Mouse (Mus musculus) left cerebral cortex, adult 11 months (tissue): ENCODE results near the gene Mprip.
A peak's percentile ranks its signal among the peaks of the same experiment; 100 is the strongest.
"Not testable (repeated sequence)": the region's sequence is repeated elsewhere in the genome, so short reads cannot be mapped to it uniquely, and the experiment has no call there.

Experiments
- DNase-seq: peaks from one replicate; pipeline ENCODE4 v3.0.0; 2022; ENCODE audit warnings: low spot score

Mprip gene

DNA sequence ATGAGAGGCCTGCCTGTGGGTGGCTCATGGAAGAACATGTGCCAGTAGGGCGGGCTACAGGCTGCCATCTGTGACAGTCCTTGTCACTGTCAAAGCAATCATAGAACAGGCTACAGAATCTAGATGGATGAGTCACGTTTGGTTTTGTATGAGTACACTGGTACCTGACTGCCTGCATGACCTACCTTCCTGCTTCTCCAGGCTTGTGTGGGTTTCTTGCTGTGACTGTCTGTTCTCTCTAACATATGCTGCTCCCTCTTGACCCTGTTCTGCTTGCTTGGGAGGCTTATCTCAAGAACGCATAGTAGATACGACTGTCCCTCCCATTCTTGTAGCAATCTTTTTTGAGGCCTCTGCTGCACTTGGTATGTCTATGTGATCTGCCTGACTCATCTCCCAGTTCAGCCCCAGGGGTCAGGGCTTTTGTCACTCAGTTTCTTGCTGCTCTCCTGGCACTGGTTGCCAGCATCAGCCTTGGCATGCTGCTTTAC is 56.7 kb downstream of the Mprip start:
- peak; percentile 45 for DNase-seq

DNA sequence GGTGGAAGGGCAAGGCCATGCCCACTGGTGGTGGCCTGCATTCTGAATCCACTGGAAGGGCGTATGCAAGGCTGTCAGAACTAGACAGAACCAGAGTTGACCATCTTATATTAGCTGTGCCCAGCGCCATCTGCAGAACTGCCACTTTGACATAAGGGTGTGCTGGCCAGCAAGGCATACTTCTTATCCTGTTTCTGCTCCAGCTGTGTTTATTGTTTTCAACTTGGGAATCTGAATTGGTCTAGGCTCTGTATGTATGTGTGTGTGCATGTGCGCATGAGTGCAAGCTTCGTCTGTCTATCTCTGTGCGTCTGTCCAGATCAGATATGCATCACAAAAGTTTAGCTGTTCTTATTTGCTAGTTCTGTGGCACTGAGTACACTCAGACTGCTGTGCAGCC is 58.1 kb downstream of the Mprip start:
- DNase-seq, result no peak

DNA sequence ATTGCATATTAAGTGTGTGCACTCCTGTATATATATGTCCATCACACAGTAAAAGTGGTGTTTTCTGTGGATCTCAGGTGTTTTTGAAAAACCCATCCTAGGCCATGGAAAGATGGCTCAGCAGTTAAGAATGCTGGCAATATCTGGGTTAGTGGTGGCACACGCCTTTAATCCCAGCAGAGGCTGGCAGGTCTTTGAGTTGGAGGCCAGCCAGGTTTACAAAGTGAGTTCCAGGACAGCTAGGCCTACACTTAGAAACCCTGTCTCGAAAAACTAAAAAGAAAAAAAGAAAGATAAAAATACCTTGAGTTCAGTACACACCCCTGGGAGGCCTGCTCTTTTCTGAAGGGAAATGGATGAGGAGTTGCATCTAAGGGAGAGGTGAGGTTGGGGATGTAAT is 60.3 kb downstream of the Mprip start:
- no peak for DNase-seq

DNA sequence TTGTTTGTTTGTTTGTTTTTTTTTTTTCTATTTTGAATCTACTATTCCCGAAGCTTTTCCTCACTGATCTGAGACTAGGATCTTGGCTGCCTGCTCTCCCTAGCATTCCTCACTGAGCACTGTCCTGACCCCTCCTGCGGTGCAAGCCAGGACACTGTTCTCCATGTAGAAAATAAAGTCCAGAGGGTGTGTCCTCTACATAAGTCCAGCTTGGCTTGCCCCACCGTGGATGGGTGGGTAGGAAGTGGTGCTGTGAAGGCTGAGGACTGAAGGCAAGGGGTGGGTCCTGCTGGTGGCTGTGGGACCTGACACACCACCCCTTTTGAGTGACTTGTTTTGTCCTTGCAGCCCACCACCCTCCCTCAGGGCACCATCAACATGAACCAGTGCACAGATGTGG is 66.1 kb downstream of the Mprip start:
- DNase-seq, result no peak

DNA sequence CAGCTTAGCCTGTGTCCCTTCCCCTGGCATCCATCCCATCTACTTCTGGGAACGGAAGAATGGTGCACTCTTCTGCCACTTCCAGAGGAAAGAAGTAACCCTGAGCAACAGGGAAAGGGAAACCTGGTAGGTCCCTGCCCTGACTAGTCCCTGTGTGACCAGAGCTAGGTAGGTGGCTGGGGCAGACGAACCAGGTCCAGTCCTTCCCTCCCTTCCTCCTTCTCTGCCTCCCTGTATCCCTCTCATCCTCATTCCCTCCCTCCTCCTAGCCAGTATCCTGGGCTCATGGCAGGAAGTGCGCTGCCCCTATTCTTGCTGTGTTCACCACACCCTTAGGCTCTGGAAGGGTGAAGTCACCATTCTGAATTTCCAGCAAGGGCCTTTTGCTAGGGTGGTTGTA is 70.7 kb downstream of the Mprip start:
- DNase-seq, result no peak

DNA sequence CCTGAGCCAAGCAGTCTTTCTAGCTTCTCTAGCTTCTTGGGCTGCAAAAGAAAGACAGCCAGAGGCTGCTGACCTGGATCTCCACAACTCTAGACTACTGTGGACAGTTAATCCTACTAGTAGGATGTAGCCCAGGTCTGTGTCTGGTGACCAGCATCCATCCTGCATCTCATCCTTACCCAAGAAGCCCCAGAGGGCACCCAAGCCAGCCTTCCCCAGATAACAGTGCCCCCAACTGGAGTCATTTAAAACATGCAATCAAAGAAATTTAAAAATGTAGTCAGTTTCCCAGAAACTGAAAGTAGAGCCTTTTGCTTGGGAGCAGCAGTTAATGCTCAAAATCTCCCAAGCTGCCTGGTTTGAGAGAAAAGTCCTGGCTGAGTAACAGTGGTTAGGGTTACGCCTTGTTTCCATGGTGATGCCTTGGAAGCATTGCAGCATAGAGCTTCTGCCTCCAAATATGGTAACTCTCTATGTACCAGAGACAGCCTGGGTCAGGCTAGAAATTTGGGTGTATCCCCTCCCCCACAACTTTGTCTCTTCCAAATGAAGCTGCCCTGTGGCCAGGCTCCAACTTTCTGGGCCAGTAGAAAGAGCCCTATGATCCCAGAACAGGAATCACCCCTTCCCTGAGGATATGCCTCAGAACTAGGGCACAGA is 71.4 kb downstream of the Mprip start:
- peak; percentile 63 for DNase-seq

DNA sequence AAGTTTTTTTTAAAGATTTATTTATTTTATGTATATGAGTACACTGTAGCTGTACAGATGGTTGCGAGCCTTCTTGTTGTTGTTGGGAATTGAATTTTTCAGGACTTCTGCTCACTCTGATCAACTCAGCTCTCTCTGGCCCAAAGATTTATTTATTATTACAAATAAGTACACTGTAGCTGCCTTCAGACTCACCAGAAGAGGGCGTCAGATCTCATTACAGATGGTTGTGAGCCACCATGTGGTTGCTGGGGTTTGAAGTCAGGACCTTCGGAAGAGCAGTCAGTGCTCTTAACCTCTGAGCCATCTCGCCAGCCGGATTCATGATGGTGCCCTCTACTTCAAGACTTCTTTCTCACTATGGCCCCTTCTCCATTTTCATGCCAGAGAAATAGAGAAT is 72.5 kb downstream of the Mprip start:
- DNase-seq, result not testable (repeated sequence)

DNA sequence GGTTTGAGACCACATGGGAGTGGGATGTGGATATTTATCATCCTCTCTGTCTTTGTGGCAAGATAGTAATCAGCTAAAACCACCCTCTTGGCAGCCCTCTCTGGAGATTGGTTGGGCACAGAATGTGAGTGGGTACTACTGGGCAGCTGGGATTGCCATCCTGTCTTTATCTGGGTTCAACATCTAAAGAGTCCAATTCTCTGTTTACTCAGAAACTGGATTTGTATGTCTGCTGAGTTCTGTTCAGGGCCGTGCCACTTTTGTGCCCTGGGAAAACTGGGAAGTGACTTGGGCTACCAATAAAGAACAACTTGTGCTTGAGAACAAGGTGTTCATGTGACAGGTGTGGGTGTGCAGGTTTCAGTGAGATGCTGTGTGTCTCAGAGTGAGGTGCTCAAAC is 73.2 kb downstream of the Mprip start:
- DNase-seq, result no peak

DNA sequence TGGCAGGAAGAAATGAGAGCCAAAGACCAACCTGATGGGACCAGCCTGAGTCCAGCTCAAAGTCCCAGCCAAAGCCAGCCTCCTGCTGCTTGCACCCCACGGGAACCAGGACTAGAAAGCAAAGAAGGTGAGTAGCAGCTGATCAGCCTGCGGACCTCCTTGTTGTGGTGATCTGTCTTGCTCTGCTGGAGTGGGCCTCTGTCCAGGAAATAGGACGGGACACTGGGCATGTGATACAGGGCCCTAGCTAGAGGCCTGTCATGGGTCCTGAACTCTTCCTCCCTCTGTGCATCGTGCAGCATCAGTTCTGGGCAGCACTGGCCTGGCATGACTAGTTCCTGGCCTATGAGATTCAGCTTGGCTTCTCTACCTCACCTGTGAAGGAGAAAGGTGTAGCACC is 74.8 kb downstream of the Mprip start:
- DNase-seq, result not testable (repeated sequence)

DNA sequence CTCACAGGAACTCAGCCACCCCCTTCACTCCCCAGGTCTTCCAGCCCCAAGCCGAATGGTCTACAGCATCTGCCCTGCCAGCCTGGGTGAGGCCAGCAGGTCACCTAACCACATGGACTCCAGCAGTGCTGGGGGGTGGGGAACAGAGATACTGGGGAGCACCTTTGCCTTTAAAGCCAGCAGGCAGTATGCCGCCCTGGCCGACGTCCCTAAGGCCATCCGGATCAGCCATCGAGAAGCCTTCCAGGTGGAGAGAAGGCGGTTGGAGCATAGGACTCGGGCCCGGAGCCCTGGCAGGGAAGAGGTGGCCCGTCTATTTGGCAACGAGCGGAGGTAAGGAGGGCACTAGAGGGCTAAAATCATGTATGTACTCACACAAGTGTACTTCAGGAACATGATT is 76.1 kb downstream of the Mprip start:
- no peak for DNase-seq

DNA sequence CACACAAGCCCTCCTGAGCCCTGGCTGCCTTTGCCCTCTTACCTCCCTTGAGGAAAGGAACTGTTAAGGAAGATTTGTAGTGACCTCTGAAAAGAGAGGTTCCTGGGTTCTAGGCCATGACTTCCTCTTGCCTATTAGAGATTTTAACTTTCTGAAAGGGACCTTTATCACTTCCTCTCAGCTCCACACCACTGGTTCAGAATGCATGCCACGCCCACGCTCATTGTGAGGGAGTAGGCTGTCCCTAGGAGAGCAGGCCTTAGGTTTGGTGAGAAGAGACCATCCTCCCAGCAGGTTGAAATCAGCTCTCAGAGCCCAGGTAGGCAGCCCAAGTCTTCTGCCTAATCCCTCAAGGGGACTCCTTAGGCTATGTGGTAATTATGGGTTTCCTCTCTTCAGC is 78.9 kb downstream of the Mprip start:
- no peak for DNase-seq

DNA sequence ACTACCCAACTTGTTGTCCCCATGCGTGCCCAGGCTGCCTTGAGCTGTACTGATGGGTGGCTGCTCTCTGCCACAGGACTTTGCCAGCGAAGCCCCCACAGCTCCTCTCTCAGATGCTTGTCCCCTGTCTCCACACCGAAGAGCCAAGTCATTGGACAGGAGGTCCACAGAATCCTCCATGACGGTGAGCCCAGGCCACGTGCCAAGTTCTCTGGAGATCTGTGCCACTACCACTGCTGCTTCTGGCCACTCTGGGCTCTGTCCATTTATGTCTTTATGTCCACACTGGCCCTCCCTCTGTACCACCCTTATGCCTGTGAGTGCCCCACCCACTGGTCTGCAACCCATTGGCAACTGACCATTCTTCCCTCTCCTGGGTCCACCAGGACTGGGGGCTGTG is 80.8 kb downstream of the Mprip start:
- no peak for DNase-seq

DNA sequence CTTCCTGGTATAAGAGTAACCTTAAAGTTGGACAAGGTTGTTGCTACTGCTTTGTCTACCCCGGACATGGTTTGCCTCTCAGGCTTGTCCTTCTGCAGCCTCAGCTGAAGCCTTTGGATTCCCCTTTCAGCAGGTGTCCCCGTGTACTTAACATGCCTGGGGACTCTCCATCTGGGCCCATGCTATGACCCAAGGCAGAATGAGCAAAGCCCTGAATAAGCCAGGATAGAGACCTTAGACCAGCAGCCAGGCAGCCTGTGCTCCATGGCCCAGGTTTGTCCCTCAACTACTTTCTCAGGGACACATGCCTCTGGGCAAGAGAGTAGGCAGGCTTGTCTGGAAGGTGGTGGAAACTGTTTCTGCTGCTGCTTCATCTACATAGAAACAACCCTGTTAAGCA is 82.2 kb downstream of the Mprip start:
- DNase-seq, result no peak

DNA sequence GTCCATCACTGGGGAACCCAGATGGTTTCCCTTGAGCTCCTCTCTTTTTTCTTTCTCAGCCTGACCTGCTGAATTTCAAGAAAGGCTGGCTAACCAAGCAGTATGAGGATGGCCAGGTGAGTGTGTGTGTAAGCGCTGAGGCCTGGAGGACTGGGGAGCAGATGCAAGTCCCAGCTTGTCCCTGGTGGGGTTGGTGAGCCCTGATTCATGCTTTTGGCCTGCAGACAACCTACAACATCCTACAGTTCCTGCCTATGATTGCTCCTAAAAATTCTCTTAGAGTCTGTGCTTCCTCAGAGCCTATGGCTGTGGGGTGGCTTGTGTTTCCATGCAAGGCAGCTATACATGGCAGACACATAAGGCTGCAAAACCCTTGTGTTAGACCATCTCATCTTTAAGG is 82.6 kb downstream of the Mprip start:
- DNase-seq, result no peak

DNA sequence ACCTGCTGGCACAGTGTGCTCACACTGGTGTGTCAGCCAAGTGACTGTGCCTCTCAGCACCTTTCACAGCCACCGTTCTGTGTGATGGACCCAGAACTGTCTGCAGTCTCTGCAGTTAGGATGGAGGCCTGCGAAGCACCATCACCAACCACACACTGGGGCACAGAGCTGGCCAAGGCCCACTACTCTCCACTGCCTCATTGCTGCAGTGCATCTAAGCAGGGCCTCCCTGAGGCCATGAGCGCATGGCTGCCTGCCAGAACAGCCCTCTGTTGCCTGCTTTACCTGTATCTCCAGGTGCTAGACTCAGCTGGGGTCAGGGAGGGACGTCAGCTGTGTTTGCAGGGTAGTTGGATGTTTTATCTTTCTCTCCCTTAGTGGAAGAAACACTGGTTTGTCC is 83.3 kb downstream of the Mprip start:
- DNase-seq, result no peak

DNA sequence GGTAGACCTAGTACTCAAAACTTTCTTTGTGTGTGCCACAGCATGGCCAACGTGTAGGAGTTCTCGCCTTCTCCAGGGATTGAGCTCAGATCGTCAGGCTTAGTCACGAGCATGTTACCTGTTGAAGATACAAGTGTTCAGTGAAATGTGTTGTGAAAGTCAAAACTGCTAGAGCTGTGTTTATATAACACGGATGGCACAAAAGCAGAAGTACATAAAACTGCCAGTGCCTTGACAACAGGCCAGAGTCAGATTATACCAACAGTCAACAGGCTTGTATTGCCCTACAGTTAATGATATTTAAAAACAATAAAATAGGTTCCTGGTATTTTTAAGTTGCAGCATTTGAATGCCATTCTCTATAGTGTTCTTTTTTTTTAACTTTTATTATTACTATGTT is 84.7 kb downstream of the Mprip start:
- DNase-seq, result no peak

DNA sequence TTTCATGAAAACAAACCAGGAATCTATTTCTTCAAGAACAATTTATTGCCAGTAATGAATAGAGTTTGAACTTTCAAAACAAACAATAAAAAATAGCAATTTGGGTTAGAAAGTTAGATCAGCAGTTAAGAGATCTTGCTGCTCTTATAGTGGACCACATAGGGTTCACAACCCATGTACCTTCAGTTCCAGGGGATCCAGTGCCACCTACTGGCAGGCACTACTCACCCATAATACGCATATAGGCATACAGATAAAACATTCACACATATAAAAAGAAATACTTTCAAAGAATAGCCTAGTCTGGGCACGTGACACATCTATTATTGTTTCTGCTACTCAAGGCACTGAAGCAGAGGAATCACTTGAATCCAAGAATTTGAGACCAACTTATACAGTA is 85.5 kb downstream of the Mprip start:
- no peak for DNase-seq

DNA sequence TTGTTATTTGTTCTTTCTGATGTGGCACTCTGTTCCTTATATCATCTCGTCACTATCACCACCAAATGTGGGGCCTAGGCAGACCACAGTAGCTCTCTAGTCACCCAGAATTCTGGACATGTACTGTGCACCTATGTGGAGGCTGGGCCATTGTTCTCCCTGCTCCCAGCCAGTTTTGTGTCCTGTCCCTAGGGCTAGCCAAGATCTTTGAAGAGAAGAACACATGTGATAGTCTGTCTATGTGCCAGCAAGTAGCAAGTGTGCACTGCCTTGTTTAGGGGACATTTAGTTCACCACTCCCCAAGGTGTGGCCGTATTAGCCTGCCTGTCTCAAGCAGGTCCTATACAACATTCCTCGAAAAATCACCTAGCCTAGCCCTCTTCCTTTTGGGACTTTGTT is 87.9 kb downstream of the Mprip start:
- no peak for DNase-seq

DNA sequence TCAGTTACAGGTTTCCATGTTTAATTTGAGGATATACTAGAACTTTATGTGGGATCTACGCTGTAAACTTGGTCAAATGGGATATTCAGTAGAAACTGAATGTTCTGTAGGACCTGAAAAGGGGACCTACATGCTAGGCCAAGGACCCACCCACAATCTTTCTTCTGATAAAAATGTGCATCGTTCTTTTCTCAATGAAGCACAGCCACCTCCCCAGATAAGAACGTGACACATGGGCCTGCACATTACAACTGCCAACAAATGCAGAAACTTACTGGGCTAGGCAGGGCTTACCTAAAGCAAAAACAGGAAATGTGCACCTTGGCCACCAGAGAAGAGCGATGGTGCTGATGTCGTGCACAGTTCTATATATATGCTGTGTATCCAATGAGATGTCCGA is 93.4 kb downstream of the Mprip start:
- no peak for DNase-seq

DNA sequence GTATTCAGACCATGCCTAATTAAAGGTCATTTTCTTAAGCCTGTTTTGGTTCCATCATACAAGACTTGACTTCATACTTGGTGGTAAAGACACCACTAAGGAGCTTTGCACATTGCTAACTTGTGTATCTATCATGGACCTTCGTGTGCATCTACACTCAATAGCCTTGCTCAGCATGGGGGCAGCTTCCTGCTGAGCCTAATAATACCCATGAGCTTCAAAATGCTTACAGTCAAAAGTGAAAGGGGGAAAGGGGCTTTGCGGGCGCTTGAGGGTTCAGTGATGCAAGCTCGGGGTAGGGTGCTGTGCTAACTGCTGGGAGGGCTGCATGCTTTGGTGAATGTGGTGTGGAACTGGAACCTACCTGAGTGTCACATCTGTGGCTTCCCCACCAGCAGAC is 95.2 kb downstream of the Mprip start:
- DNase-seq, result no peak

DNA sequence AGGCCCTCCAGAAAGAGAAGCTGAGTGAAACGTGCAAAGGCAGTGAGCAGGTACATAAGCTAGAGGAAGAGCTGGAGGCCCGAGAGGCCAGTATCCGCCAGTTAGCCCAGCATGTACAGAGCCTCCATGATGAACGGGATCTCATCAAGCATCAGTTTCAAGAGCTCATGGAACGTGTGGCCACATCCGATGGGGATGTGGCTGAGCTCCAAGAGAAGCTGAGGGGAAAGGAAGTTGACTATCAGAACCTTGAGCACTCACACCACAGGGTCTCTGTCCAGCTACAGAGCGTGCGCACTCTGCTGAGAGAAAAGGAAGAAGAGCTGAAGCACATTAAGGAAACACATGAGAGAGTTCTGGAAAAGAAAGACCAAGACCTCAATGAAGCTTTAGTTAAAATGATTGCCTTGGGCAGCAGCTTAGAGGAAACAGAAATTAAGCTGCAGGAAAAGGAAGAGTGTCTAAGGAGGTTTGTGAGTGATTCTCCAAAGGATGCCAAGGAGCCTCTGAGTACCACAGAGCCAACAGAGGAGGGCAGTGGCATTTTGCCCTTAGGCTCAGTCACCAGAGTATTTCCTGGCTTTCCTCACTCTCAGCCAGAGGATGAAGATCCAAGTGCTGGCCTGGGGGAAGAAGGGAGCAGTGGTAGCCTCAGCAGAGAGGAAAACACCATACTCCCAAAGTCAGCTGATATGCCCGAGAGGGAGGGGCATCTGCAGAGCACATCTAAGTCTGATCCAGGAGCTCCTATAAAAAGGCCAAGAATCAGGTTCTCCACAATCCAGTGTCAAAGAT is 97.3 kb downstream of the Mprip start:
- no peak for DNase-seq

DNA sequence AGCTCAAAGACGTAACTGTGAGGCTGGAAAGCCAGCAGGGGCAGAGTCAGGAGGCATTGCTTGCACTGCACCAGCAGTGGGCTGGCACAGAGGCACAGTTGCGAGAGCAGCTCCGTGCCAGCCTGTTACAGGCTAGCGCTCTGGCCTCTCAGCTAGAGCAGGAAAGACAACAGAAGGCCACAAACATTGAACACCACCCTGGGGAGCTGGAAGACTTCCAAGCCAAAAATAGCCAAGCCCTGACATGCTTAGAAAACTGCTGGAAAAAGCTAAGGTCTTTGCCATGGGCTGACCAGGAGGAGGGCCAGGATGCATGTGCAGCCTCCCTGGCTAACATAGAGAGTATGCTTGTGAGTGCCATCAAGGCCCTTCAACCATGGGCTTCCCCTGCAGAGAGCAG is 98.1 kb downstream of the Mprip start:
- DNase-seq, result peak; percentile 58

DNA sequence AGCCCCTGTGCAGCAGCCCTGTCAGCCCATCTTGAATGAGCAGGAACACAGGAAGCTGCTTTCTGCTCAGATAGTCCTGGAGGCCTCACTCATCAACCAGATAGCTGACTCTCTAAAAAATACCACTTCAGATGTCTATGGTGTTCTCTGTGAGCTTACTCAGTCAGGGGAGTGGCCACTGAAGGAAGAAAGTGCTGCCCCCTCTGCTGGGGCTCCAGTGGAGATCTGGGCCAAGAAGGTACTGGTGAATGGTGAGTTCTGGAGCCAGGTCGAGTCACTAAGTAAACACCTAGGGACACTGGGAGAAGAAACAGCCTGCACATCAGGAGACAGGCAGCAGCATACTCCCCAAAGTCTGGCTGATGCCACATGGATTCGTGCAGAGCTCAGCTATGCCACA is 98.5 kb downstream of the Mprip start:
- no peak for DNase-seq

DNA sequence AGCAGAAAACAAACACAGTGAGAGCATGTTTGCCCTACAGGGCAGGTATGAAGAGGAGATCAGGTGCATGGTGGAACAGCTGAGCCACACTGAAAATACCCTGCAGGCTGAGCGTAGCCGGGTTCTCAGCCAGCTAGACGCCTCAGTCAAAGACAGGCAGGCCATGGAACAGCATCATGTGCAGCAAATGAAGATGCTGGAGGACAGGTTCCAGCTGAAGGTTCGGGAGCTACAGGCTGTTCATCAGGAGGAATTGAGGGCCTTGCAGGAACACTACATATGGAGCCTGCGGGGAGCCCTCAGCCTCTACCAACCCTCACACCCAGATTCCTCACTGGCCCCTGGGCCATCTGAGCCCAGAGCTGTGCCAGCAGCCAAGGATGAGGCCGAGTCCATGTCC is 99.7 kb downstream of the Mprip start:
- no peak for DNase-seq
